Mouse (Mus musculus) forebrain, embryonic 16.5 days (tissue): ENCODE measurements around the gene Aff1. TPM values are rescaled to one million over a fixed set of nuclear protein-coding genes. Genes with fewer than 3 reads are reported as not detected.

ENCODE experiments used
- ATAC-seq: fragments of 200-750 bp; cut with Nextera tagmentation; 2 replicates; pipeline ENCODE4 v1.8.0; 2017; ENCODE audit warnings: mild to moderate bottlenecking, moderate library complexity
- H3K27ac ChIP-seq: fragments of 300-500 bp; sonication (generic); 2 replicates; pipeline ENCODE4 v1.5.1; 2014; ENCODE audit warnings: low read length, control low read depth
- H3K27me3 ChIP-seq: fragments of 300-500 bp; sonication (generic); replicated peaks from 2 replicates; pipeline ENCODE4 v1.6.1; 2014; ENCODE audit warnings: low read length; ENCODE audit not compliant: control insufficient read depth, insufficient read depth
- H3K36me3 ChIP-seq: fragments of 300-500 bp; sonication (generic); 2 replicates; pipeline ENCODE4 v1.6.1; 2014; ENCODE audit not compliant: control insufficient read depth, insufficient read depth
- H3K4me1 ChIP-seq: fragments of 300-500 bp; sonication (generic); replicated peaks from 2 replicates; pipeline ENCODE4 v1.6.1; 2014; ENCODE audit warnings: low read length; ENCODE audit not compliant: control insufficient read depth, insufficient read depth
- H3K4me2 ChIP-seq: fragments of 300-500 bp; sonication (generic); 2 replicates; pipeline ENCODE4 v1.6.1; 2014; ENCODE audit warnings: mild to moderate bottlenecking, low read length, control low read depth
- H3K4me3 ChIP-seq: fragments of 300-500 bp; sonication (generic); replicated peaks from 2 replicates; pipeline ENCODE4 v1.5.1; 2014; ENCODE audit warnings: mild to moderate bottlenecking, low read length, control low read depth
- H3K9ac ChIP-seq: fragments of 300-500 bp; sonication (generic); replicated peaks from 2 replicates; pipeline ENCODE4 v1.6.1; 2014; ENCODE audit warnings: low read depth, low read length, control low read depth
- H3K9me3 ChIP-seq: fragments of 300-500 bp; sonication (generic); 2 replicates; pipeline ENCODE4 v1.6.1; 2016; ENCODE audit warnings: low read length; ENCODE audit not compliant: control insufficient read depth
- WGBS: fragments of 180-500 bp; shearing (Covaris S2); extraction: QIAGEN DNeasy Blood & Tissue Kit; methylation state at CpG from one replicate; pipeline ENCODE4 v1.1.7; 2014; 5-methylcytosine and 5-hydroxymethylcytosine counted together
- polyA plus RNA-seq: library from polyadenylated mRNA; unstranded; fragments of >200 nt; fragmentation: Nextera tagmentation; extraction: Ambion mirVana; gene quantifications from 2 replicates; pipeline ENCODE4 v1.2.1, GENCODE M21; 2015

The Aff1 gene
- polyA plus RNA-seq, 1 experiment from 2014 or later = 1.5 TPM

GRCm38 (mm10) chr5:103769701-103770100 lies 77.5 kb downstream of the Aff1 start:
- no peak for ATAC-seq
- WGBS = 95% methylated on average over 9 of the region's 9 CpGs
- Histone ChIP-seq H3K4me3 (no peak overlapping the region), H3K4me2 (no peak overlapping the region), H3K4me1 (peaks cover 20% of the 10 kb centered on the region), H3K9me3 (peaks cover 5% of the 10 kb centered on the region), H3K27me3 (no peaks in the 10 kb centered on the region), H3K9ac (no peak overlapping the region), H3K27ac (no peak overlapping the region), H3K36me3 (peaks cover 2% of the 10 kb centered on the region; the same call in 1 of the 2 replicates)

- no peak overlapping the region for H3K27ac ChIP-seq
- peaks cover 22% of the 10 kb centered on the region for H3K4me1 ChIP-seq
- ATAC-seq = no peak
- H3K36me3 ChIP-seq = peaks cover 2% of the 10 kb centered on the region; the same call in 1 of the 2 replicates
- H3K9ac ChIP-seq = no peak overlapping the region
- 72% methylated on average over 6 of the region's 6 CpGs for WGBS
- H3K4me3 ChIP-seq = no peak overlapping the region
- peaks cover 5% of the 10 kb centered on the region for H3K9me3 ChIP-seq
- H3K27me3 ChIP-seq = no peaks in the 10 kb centered on the region
- H3K4me2 ChIP-seq = no peak overlapping the region
These were observed 78.5 kb downstream of the Aff1 start for GRCm38 (mm10) chr5:103770447-103771222.

- Histone ChIP-seq H3K36me3 (no peaks in the 10 kb centered on the region), H3K27ac (no peak overlapping the region), H3K4me2 (no peak overlapping the region), H3K4me1 (peaks cover 22% of the 10 kb centered on the region), H3K9me3 (no peaks in the 10 kb centered on the region), H3K9ac (no peak overlapping the region), H3K27me3 (no peaks in the 10 kb centered on the region), H3K4me3 (no peak overlapping the region)
- ATAC-seq = no peak
- WGBS = 31% methylated on average over 6 of the region's 6 CpGs
These were observed 79.2 kb downstream of the Aff1 start for GRCm38 (mm10) chr5:103771380-103771779.

GRCm38 (mm10) chr5:103772252-103772651 lies 80.1 kb downstream of the Aff1 start:
- WGBS = 3% methylated on average over 4 of the region's 4 CpGs
- peak; percentile 29; the same call in 1 of the 2 replicates for ATAC-seq
- H3K9me3 ChIP-seq = no peaks in the 10 kb centered on the region
- no peak overlapping the region for H3K9ac ChIP-seq
- H3K36me3 ChIP-seq = no peaks in the 10 kb centered on the region
- peak overlapping the region; percentile 76 for H3K27ac ChIP-seq
- no peak overlapping the region for H3K4me3 ChIP-seq
- no peaks in the 10 kb centered on the region for H3K27me3 ChIP-seq
- peaks cover 22% of the 10 kb centered on the region for H3K4me1 ChIP-seq
- H3K4me2 ChIP-seq = peak overlapping the region; percentile 5; the same call in 1 of the 2 replicates

GRCm38 (mm10) chr5:103773100-103773552 lies 81.0 kb downstream of the Aff1 start:
- ATAC-seq = peak; percentile 78
- peak overlapping the region; percentile 39 for H3K4me2 ChIP-seq
- H3K9ac ChIP-seq = peak overlapping the region; percentile 39; the same call in 1 of the 2 replicates
- no peaks in the 10 kb centered on the region for H3K36me3 ChIP-seq
- H3K27ac ChIP-seq = peak overlapping the region; percentile 76
- no peaks in the 10 kb centered on the region for H3K9me3 ChIP-seq
- H3K4me3 ChIP-seq = peak overlapping the region; percentile 2; the same call in 1 of the 2 replicates
- H3K4me1 ChIP-seq = peaks cover 27% of the 10 kb centered on the region
- WGBS = 1% methylated on average over 5 of the region's 5 CpGs
- no peaks in the 10 kb centered on the region for H3K27me3 ChIP-seq

GRCm38 (mm10) chr5:103774703-103775333 lies 82.6 kb downstream of the Aff1 start:
- Histone ChIP-seq H3K4me3 (no peak overlapping the region), H3K27me3 (no peaks in the 10 kb centered on the region), H3K9me3 (no peaks in the 10 kb centered on the region), H3K4me2 (no peak overlapping the region), H3K9ac (no peak overlapping the region), H3K36me3 (no peaks in the 10 kb centered on the region), H3K4me1 (peaks cover 43% of the 10 kb centered on the region), H3K27ac (no peak overlapping the region)
- WGBS = 74% methylated on average over 11 of the region's 11 CpGs
- no peak for ATAC-seq

GRCm38 (mm10) chr5:103775429-103775828 lies 83.3 kb downstream of the Aff1 start:
- Histone ChIP-seq H3K4me3 (no peak overlapping the region), H3K4me1 (peaks cover 47% of the 10 kb centered on the region), H3K9me3 (no peaks in the 10 kb centered on the region), H3K4me2 (no peak overlapping the region), H3K27ac (no peak overlapping the region), H3K9ac (no peak overlapping the region), H3K27me3 (no peaks in the 10 kb centered on the region), H3K36me3 (no peaks in the 10 kb centered on the region)
- WGBS = 78% methylated on average over 13 of the region's 13 CpGs
- no peak for ATAC-seq

- H3K9me3 ChIP-seq = no peaks in the 10 kb centered on the region
- no peaks in the 10 kb centered on the region for H3K27me3 ChIP-seq
- WGBS = 59% methylated on average over 4 of the region's 4 CpGs
- no peak overlapping the region for H3K4me2 ChIP-seq
- ATAC-seq = no peak
- H3K4me1 ChIP-seq = peaks cover 47% of the 10 kb centered on the region
- H3K36me3 ChIP-seq = no peaks in the 10 kb centered on the region
- no peak overlapping the region for H3K27ac ChIP-seq
- no peak overlapping the region for H3K9ac ChIP-seq
- no peak overlapping the region for H3K4me3 ChIP-seq
These were observed 84.7 kb downstream of the Aff1 start for GRCm38 (mm10) chr5:103776842-103777241.

- Histone ChIP-seq H3K27me3 (no peaks in the 10 kb centered on the region), H3K4me1 (peaks cover 41% of the 10 kb centered on the region), H3K4me3 (no peak overlapping the region), H3K4me2 (no peak overlapping the region; the same call in 1 of the 2 replicates), H3K9ac (no peak overlapping the region), H3K36me3 (no peaks in the 10 kb centered on the region), H3K9me3 (no peaks in the 10 kb centered on the region), H3K27ac (no peak overlapping the region)
- ATAC-seq = no peak
- 51% methylated on average over 4 of the region's 4 CpGs for WGBS
These were observed 85.3 kb downstream of the Aff1 start for GRCm38 (mm10) chr5:103777446-103777845.
